Mouse (Mus musculus): Measurements from ENCODE around the gene Pde5a. TPM values are rescaled to one million over a fixed set of nuclear protein-coding genes. Genes with fewer than 3 reads are reported as not detected.
A peak's percentile ranks its signal among the peaks of the same experiment; 100 is the strongest.

Pde5a gene
- polyA plus RNA-seq, 1 experiment from 2014 or later, result 3.8 TPM

DNA sequence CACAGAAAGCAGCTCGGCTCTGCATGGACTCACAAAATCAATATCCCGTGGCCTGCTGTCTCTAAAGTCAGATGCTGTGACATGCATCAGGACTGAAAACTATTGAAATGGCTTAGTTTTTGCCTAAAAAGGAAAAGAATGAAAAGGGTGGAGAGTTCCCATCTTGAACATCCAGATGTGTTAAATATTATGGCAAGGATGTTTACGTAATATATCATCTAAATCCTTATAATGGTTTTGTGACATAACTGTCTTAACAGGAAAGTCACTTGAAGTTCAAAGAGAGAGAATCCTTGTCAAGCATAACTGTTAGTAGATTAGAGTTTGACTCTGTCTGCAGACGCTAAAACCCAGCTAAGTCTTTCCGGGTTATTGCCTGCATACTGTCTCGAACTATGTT is 20.3 kb upstream of the Pde5a start:
- Histone ChIP-seq H3K4me3 (ENCODE audit: low read depth, low read length) (no peak overlapping the region), H3K9me3 (ENCODE audit: control insufficient read depth, low read length) (no peaks in the 10 kb centered on the region), H3K36me3 (ENCODE audit: control insufficient read depth, insufficient read depth, low read length) (no peaks in the 10 kb centered on the region), H3K9ac (ENCODE audit: low read length) (no peak overlapping the region), H3K27ac (ENCODE audit: low read depth, low read length) (no peak overlapping the region), H3K27me3 (ENCODE audit: control insufficient read depth, insufficient read depth, low read length) (no peaks in the 10 kb centered on the region), H3K4me2 (no peak overlapping the region), H3K4me1 (ENCODE audit: control insufficient read depth, insufficient read depth, low read length) (peaks cover 4% of the 10 kb centered on the region; the same call in 1 of the 2 replicates)
- no peak for ATAC-seq (ENCODE audit: low FRiP score)
- no peak for DNase-seq (ENCODE audit: low spot score, missing footprints)
- 80% methylated on average over 6 of the region's 6 CpGs for WGBS

DNA sequence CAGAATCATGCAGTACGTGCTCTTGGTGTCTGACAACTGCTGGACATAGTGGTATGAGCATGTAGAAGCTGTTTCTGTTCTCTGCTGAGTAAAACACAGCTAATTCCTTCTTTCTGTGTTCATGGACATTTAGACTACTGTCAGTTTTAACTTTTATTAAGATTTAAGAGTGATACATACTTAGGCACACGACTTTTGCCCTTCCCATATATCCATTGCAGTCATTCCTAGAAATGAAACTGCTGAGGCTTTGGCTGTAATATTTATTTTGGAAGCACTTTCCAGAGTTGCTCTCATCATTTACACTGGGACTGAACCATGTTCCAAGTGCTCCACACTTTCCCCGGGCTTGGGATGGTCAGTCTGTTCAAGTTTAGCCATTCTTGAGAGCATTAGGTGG is 18.6 kb upstream of the Pde5a start:
- Histone ChIP-seq H3K27ac (ENCODE audit: low read depth, low read length) (no peak overlapping the region), H3K4me3 (ENCODE audit: low read depth, low read length) (no peak overlapping the region), H3K4me2 (no peak overlapping the region), H3K4me1 (ENCODE audit: control insufficient read depth, insufficient read depth, low read length) (no peaks in the 10 kb centered on the region), H3K36me3 (ENCODE audit: control insufficient read depth, insufficient read depth, low read length) (no peaks in the 10 kb centered on the region), H3K9me3 (ENCODE audit: control insufficient read depth, low read length) (no peaks in the 10 kb centered on the region), H3K9ac (ENCODE audit: low read length) (no peak overlapping the region), H3K27me3 (ENCODE audit: control insufficient read depth, insufficient read depth, low read length) (no peaks in the 10 kb centered on the region)
- DNase-seq (ENCODE audit: low spot score, missing footprints) (no peak), ATAC-seq (ENCODE audit: low FRiP score) (no peak)
- WGBS, result 92% methylated on average over 3 of the region's 3 CpGs

DNA sequence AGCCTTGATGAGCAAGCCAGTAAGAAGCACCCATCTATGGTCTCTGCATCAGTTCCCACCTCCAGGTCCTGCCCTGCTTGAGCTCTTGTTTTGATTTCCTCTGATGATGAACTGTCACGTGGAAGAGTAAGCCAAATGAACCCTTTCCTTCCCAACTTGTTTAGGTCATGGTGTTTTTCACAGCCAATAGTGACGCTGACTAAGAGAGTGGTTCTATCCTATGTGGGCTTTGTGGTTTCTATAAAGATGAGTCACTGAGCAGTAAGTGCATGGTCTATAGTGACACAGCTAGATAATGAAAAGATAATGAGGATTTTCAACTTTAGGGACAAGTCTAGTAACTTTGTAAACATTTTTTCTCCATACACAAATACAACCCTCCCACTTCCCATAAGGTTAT is 10.1 kb upstream of the Pde5a start:
- Histone ChIP-seq H3K9me3 (ENCODE audit: control insufficient read depth, low read length) (no peaks in the 10 kb centered on the region), H3K4me2 (no peak overlapping the region), H3K27me3 (ENCODE audit: control insufficient read depth, insufficient read depth, low read length) (no peaks in the 10 kb centered on the region), H3K27ac (ENCODE audit: low read depth, low read length) (no peak overlapping the region), H3K9ac (ENCODE audit: low read length) (no peak overlapping the region), H3K4me3 (ENCODE audit: low read depth, low read length) (no peak overlapping the region), H3K4me1 (ENCODE audit: control insufficient read depth, insufficient read depth, low read length) (no peaks in the 10 kb centered on the region), H3K36me3 (ENCODE audit: control insufficient read depth, insufficient read depth, low read length) (no peaks in the 10 kb centered on the region)
- 75% methylated on average over 2 of the region's 2 CpGs for WGBS
- no peak for DNase-seq (ENCODE audit: low spot score, missing footprints)
- ATAC-seq (ENCODE audit: low FRiP score), result no peak

DNA sequence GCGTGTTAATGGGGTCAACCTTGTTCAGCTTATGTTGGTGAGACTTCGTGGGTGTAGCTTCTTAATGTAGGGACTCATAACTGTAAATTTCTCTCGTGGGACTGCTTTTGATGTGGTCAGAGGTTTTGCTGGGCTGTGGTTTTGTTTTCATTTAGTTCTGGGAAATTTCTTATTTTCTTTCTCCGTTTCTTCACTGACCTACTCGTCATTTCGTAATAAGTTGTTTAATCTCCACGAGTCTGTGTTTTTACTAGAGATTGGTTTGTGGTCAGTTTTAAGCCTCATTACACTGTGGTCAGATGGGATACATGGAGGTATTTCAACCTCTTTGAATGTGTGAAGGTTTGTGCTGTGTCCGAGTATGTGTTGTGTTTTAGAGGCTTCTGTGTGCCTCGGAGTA is 7.2 kb upstream of the Pde5a start:
- no peaks in the 10 kb centered on the region for H3K4me1 ChIP-seq (ENCODE audit: control insufficient read depth, insufficient read depth, low read length)
- H3K27ac ChIP-seq (ENCODE audit: low read depth, low read length), result no peak overlapping the region
- WGBS, result 85% methylated on average over 9 of the region's 9 CpGs
- H3K9ac ChIP-seq (ENCODE audit: low read length), result no peak overlapping the region
- H3K4me2 ChIP-seq, result no peak overlapping the region
- no peak for DNase-seq (ENCODE audit: low spot score, missing footprints)
- ATAC-seq (ENCODE audit: low FRiP score), result no peak
- H3K9me3 ChIP-seq (ENCODE audit: control insufficient read depth, low read length), result no peaks in the 10 kb centered on the region
- no peaks in the 10 kb centered on the region for H3K36me3 ChIP-seq (ENCODE audit: control insufficient read depth, insufficient read depth, low read length)
- no peak overlapping the region for H3K4me3 ChIP-seq (ENCODE audit: low read depth, low read length)
- no peaks in the 10 kb centered on the region for H3K27me3 ChIP-seq (ENCODE audit: control insufficient read depth, insufficient read depth, low read length)

DNA sequence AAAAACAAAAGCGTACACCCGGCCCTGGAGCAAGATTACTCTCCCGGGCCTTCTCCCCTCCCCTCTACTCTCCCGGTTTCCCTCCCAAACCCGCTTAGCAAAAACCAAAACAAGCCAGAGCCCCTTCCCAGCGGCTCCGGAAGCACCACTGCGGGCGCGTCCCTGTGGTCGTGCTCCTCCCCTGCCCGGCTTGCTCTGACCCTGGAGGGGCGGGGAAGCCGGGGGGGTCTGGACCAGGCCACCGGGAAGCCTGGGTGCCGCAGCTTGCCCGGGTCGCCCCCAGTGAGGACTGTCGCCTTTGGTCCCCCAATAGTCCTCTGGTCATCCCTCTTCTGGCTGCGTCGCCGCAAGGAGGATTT is 833 bp downstream of the Pde5a start:
- 2% methylated on average over 22 of the region's 22 CpGs for WGBS

DNA sequence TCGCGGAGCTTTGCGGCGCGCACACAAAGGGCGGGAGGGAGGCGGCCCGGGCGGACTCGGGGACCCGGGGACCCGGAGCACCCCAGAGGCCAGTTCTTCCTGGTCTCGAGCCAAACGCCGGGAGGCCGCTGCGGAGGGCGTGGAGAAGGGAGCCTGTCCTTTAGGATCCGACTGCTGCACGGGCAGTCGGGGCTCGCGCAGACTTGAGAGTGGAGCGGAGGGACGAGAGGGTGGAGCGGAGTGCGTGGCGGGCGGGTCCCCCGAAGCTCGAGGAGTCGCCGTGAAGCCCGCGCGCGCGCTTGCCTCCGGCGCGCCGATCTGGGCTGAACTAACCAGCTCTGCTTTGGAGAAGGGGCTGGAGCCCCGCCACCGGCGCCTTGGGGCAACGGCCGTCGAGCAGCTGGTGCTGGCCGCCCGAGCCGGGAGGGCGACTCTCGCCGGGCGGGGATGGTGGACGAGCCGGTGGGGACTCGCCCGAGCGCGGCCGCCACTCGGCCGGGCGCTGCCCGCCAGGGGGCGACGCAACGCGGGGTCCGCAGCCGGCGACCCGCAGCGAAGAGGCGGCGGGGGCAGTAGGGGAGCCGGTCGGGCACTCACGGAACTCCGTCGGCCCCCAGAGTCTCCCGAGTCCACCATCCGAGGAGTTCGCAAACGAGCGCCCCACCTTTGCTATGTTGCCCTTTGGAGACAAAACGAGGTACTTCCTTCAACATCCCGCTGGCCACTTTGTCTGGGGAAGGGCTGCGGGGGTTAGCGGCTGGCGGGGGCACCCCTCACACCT is 1.4 kb downstream of the Pde5a start:
- Histone ChIP-seq H3K4me1 (ENCODE audit: control insufficient read depth, insufficient read depth, low read length) (peaks cover 5% of the 10 kb centered on the region), H3K36me3 (ENCODE audit: control insufficient read depth, insufficient read depth, low read length) (no peaks in the 10 kb centered on the region), H3K4me3 (ENCODE audit: low read depth, low read length) (peak overlapping the region; percentile 70), H3K9ac (ENCODE audit: low read length) (peak overlapping the region; percentile 93), H3K27me3 (ENCODE audit: control insufficient read depth, insufficient read depth, low read length) (no peaks in the 10 kb centered on the region), H3K27ac (ENCODE audit: low read depth, low read length) (peak overlapping the region; percentile 76), H3K9me3 (ENCODE audit: control insufficient read depth, low read length) (no peaks in the 10 kb centered on the region), H3K4me2 (peak overlapping the region; percentile 77)
- peak; percentile 98 for DNase-seq (ENCODE audit: low spot score, missing footprints)
- WGBS, result under 1% methylated on average over 73 of the region's 92 CpGs
- peak; percentile 84 for ATAC-seq (ENCODE audit: low FRiP score)

More for the DNA sequence above, 833 bp downstream of the Pde5a start:
- H3K9ac ChIP-seq (ENCODE audit: low read length), result peak overlapping the region; percentile 93
- no peaks in the 10 kb centered on the region for H3K9me3 ChIP-seq (ENCODE audit: control insufficient read depth, low read length)
- ATAC-seq (ENCODE audit: low FRiP score) (peak; percentile 69; the same call in 1 of the 2 replicates), DNase-seq (ENCODE audit: low spot score, missing footprints) (peak; percentile 96)
- H3K4me2 ChIP-seq, result peak overlapping the region; percentile 77
- H3K36me3 ChIP-seq (ENCODE audit: control insufficient read depth, insufficient read depth, low read length), result no peaks in the 10 kb centered on the region
- H3K27me3 ChIP-seq (ENCODE audit: control insufficient read depth, insufficient read depth, low read length), result no peaks in the 10 kb centered on the region
- peak overlapping the region; percentile 76 for H3K27ac ChIP-seq (ENCODE audit: low read depth, low read length)
- H3K4me3 ChIP-seq (ENCODE audit: low read depth, low read length), result peak overlapping the region; percentile 70
- H3K4me1 ChIP-seq (ENCODE audit: control insufficient read depth, insufficient read depth, low read length), result peaks cover 5% of the 10 kb centered on the region

DNA sequence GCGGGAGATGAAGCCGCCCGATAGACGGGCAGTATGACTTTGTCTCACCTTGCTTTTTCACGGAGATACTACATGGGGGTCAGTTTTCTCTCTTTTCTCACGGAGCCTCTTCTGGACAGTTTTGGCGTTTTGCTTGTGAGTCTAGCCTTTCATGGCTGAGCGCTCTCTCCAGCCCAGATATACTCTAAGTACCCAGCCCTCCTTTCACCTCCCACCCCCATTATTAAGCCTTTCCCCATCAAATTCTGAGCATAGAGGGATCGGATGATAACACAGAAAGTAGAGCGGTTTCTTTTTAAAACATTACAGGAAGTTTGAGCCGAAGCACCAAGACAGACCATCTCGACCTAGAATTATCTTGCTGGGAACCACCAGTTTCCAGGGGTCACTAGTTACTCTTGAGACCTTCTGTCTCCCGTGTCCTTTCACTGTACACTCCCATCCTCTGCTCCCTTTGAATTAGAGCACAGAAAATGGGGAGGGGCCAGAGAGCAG is 2.0 kb downstream of the Pde5a start:
- H3K36me3 ChIP-seq (ENCODE audit: control insufficient read depth, insufficient read depth, low read length), result no peaks in the 10 kb centered on the region
- H3K9me3 ChIP-seq (ENCODE audit: control insufficient read depth, low read length), result no peaks in the 10 kb centered on the region
- no peaks in the 10 kb centered on the region for H3K27me3 ChIP-seq (ENCODE audit: control insufficient read depth, insufficient read depth, low read length)
- DNase-seq (ENCODE audit: low spot score, missing footprints), result peak; percentile 97
- WGBS, result 2% methylated on average over 13 of the region's 13 CpGs
- no peak overlapping the region for H3K27ac ChIP-seq (ENCODE audit: low read depth, low read length)
- peak; percentile 14 for ATAC-seq (ENCODE audit: low FRiP score)
- H3K4me3 ChIP-seq (ENCODE audit: low read depth, low read length), result peak overlapping the region; percentile 70
- H3K4me1 ChIP-seq (ENCODE audit: control insufficient read depth, insufficient read depth, low read length), result peaks cover 5% of the 10 kb centered on the region
- H3K4me2 ChIP-seq, result peak overlapping the region; percentile 77
- peak overlapping the region; percentile 93 for H3K9ac ChIP-seq (ENCODE audit: low read length)

DNA sequence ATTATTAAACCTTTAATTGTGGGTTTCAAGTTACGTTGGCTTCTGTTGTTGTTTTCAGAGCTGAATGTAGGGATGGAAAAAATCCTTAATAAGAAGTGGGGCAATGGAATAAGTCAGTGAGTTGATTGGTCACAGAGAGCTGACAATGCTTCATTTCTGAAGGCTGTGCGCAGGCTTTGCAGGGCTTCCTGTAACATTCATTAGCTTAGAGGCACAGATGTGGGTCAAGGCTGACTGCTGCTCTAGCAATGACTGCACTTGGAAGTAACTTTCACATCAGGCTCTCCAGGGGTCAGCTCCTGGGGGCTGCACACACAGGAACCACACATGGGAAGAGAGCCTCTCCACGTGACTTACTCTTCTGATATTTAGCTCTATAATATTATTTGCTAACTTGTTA is 5.1 kb downstream of the Pde5a start:
- ATAC-seq (ENCODE audit: low FRiP score), result no peak
- Histone ChIP-seq H3K4me2 (no peak overlapping the region), H3K36me3 (ENCODE audit: control insufficient read depth, insufficient read depth, low read length) (no peaks in the 10 kb centered on the region), H3K27me3 (ENCODE audit: control insufficient read depth, insufficient read depth, low read length) (no peaks in the 10 kb centered on the region), H3K27ac (ENCODE audit: low read depth, low read length) (no peak overlapping the region), H3K4me3 (ENCODE audit: low read depth, low read length) (no peak overlapping the region), H3K9ac (ENCODE audit: low read length) (no peak overlapping the region), H3K9me3 (ENCODE audit: control insufficient read depth, low read length) (no peaks in the 10 kb centered on the region), H3K4me1 (ENCODE audit: control insufficient read depth, insufficient read depth, low read length) (peaks cover 5% of the 10 kb centered on the region)
- no peak for DNase-seq (ENCODE audit: low spot score, missing footprints)
- WGBS, result 86% methylated on average over 3 of the region's 3 CpGs

DNA sequence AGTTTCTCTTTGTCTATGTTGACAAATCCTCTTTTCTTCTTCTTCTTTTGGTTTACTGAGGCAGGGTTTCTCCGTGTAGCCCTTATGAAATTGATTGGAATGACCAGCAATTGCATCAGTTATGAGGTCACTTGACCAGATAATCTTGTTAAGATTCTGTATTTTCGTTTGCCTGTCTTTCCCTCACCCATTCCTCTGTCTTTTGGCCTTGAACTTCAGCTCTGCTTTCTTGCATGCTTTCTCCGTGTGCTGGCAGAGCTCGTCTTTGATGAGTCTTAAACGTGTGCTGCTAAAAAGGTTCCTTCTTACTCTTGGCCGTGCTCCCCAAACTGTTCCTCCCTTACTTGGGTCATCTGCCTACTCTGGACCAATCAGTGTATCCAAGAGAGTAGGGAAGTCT is 5.6 kb downstream of the Pde5a start:
- Histone ChIP-seq H3K4me2 (no peak overlapping the region), H3K27me3 (ENCODE audit: control insufficient read depth, insufficient read depth, low read length) (no peaks in the 10 kb centered on the region), H3K36me3 (ENCODE audit: control insufficient read depth, insufficient read depth, low read length) (no peaks in the 10 kb centered on the region), H3K27ac (ENCODE audit: low read depth, low read length) (no peak overlapping the region), H3K9ac (ENCODE audit: low read length) (no peak overlapping the region), H3K4me1 (ENCODE audit: control insufficient read depth, insufficient read depth, low read length) (peaks cover 5% of the 10 kb centered on the region), H3K4me3 (ENCODE audit: low read depth, low read length) (no peak overlapping the region), H3K9me3 (ENCODE audit: control insufficient read depth, low read length) (no peaks in the 10 kb centered on the region)
- ATAC-seq (ENCODE audit: low FRiP score), result no peak
- WGBS, result 84% methylated on average over 6 of the region's 6 CpGs
- DNase-seq (ENCODE audit: low spot score, missing footprints), result no peak
